Mouse (Mus musculus) spleen, adult 2 months (tissue): ENCODE measurements at regions not wholly inside any gene's neighbourhood (a gene's known extent, or its start where the extent isn't known, plus 50 kb on each side); places are given as distances from the start of the nearest gene placed in this dataset.

Experiments used
- CTCF ChIP-seq: fragments of 200-500 bp; IDR thresholded peaks from 2 replicates; pipeline ENCODE4 v1.5.1; 2011; ENCODE audit warnings: mild to moderate bottlenecking, inconsistent platforms; ENCODE audit not compliant: insufficient read depth, insufficient read length, insufficient replicate concordance; ENCODE audit errors: extremely low read depth
- POLR2A ChIP-seq: fragments of 200-500 bp; IDR thresholded peaks from 2 replicates; pipeline ENCODE4 v1.6.1; 2011; ENCODE audit warnings: low read depth, low read length, inconsistent platforms

- TF ChIP-seq CTCF (no peak), POLR2A (no peak)
These were observed 202.7 kb upstream of the Prkcq start for GRCm38 (mm10) chr2:10969111-10969689.
